Mouse (Mus musculus): ENCODE measurements around the gene Lims1.
"Not testable (repeated sequence)": the region's sequence is repeated elsewhere in the genome, so short reads cannot be mapped to it uniquely, and the experiment has no call there.

The Lims1 gene

GRCm38 (mm10) chr10:58323028-58323991 lies at the start of gene Lims1:
TSS of gene Lims1 (plus strand) at chr10:58323466.
- DNase-seq (ENCODE audit: low spot score in 2 of 2), result peak; percentile 82 to 93

- DNase-seq (ENCODE audit: low spot score in 2 of 2), result no peak
Observed at GRCm38 (mm10) chr10:58282238-58282637, 41.0 kb upstream of the Lims1 start.

DNA sequence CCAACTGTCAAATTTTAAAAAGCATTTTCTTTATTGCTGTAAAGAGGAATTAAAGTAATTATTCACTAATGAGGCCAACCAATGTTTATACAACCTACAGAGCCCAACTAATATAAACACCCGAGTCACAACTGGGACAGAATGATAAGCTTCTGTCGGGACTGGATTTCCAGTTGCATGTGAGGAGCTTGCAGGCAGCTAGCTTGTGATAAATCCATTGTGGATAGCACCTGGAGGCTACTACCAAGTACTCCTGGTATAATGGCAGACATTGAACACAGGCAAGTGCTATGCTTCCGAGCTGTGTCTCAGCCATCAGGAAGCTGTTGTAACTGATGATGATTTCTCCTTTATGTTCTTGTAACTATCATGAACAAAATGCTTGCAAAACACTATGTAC lies 32.5 kb upstream of the Lims1 start:
- DNase-seq (ENCODE audit: low spot score in 2 of 2), result no peak

DNA sequence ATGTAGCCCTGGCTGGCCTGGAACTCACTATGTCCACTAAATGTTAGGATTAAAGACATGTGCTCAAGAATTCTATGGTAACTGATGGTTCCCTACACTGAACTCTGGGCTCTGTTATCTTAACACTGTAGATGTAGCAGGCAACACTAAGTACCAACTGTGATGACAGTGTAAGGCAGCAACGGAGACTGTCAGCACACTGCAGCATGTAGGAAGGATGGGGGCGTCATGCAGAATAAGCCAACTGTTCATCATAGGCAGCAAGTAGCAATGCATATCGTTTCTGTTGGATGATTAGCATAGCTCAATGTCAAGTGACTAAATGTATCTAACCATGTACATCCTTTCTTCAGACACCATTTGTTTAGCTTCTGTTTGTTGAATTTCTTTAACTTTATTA lies 29.0 kb upstream of the Lims1 start:
- peak in 1 of 2 experiments; percentile 12 for DNase-seq (ENCODE audit: low spot score in 2 of 2)

DNA sequence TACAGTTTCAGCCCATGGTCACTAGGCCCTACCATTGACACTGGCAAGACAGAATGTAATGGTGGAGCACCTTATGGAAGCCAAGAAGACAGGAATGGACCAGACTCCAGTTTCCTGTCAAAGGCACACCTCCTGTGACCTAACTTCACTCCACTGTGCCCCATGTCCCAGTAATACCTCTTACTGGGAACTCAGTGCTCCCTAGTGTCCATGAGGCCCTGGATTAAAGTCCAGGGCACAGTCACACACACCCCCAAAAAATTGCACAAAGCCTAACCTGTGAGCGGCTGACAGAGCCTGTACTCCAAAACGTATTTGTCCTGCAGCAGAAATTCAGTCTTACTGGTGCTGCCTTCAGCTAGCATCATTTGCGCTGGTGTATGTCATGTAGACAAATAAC lies 27.7 kb upstream of the Lims1 start:
- DNase-seq (ENCODE audit: low spot score in 2 of 2), result no peak

- no peak for DNase-seq (ENCODE audit: low spot score in 2 of 2)
Observed at GRCm38 (mm10) chr10:58304996-58305395, 18.3 kb upstream of the Lims1 start.

- DNase-seq (ENCODE audit: low spot score in 2 of 2), result no peak
Observed at GRCm38 (mm10) chr10:58306897-58307296, 16.4 kb upstream of the Lims1 start.

DNA sequence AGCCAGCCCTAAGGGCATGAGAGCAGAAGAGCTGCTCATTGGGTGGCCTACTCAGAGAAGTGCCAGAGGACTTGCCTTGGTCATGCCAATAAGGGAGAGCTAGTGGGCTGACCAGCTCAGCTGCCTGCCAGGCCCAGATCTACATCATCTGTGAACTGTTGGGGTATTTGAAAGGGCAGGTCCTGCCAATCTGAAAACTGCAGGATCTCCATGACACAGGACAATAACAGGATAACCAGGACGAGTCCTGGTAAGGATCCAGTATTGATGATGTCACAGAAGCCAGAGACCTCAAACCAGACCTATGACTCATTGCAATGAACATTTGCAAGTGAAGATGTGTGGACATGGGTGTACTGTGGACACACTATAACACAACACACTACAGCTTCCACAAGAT lies 12.5 kb upstream of the Lims1 start:
- DNase-seq (ENCODE audit: low spot score in 2 of 2), result no peak

DNA sequence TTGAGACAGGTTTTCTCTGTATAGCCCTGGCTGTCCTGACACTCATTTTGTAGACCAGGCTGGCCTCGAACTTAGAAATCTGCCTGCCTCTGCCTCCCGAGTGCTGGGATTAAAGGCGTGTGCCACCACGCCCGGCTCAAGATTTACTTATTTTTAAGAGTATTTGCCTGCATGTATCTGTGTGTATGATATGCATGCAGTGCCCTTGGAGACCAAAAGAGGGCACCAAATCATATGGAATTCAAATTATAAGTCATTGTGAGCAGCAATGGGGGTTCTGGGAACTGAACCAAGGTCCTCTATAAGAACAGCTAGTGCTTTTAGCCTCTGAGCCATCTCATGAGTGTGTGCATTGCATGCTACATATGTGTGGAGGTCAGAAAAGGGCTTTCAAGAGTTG lies 10.4 kb upstream of the Lims1 start:
- DNase-seq (ENCODE audit: low spot score in 2 of 2), result no peak

- DNase-seq (ENCODE audit: low spot score in 2 of 2), result no peak
Observed at GRCm38 (mm10) chr10:58320881-58321280, 2.4 kb upstream of the Lims1 start.

DNA sequence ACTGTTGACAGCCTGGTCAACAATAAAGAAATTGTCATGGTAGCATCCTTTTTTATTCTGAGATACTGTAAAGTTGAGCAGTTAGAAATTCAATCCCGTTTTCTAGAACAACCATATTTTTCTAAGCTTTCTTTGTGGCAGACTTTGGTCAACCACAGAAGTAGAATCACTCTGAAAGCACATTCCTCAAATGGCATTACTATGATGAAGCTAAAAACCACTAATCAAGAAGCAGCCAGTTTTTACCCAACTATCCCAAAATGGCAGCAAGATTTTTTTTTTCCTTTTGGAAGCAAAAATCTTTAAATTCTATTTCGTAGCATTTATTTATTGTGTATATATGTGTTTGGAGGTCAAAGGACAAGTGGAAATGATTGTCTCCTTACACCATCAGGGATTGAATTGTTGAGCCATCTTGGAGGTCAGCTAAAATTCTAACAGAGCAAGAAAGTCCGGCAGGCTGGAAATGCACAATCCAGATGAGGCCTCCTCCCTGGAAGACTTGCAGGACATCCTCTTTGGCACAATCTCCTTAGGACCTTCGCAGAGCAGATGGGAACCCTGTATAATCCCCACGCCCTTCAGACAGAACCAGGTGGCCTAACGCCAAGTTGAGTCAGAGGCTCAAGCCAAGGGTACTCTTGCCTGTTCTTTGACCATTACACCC lies 772 bp upstream of the Lims1 start:
- no peak for DNase-seq (ENCODE audit: low spot score in 2 of 2)

- no peak for DNase-seq (ENCODE audit: low spot score in 2 of 2)
Observed at GRCm38 (mm10) chr10:58326271-58326670, 3.0 kb downstream of the Lims1 start.

GRCm38 (mm10) chr10:58327836-58328235 lies 4.6 kb downstream of the Lims1 start:
- DNase-seq (ENCODE audit: low spot score in 2 of 2), result not testable (repeated sequence)

- DNase-seq (ENCODE audit: low spot score in 2 of 2), result no peak
Observed at GRCm38 (mm10) chr10:58328517-58329108, 5.3 kb downstream of the Lims1 start.

DNA sequence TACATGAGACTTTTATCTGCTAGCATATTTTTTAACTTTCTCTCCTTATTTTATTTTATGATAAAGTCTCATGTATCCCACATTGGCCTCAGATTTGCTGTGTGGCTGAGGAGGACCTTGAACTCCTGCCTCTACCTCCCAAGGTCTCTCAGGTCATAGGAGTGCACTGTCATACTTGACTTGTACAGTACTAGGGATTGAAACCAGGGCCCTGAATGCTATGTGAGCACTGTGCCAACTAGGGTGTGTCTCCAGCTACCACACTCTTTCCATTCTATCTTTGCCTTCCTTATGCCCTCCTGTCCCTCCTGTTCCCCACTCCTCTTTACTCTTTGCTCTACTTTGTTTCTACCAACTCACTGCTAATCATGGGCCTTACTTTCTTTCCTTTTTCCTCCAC lies 7.4 kb downstream of the Lims1 start:
- no peak for DNase-seq (ENCODE audit: low spot score in 2 of 2)

DNA sequence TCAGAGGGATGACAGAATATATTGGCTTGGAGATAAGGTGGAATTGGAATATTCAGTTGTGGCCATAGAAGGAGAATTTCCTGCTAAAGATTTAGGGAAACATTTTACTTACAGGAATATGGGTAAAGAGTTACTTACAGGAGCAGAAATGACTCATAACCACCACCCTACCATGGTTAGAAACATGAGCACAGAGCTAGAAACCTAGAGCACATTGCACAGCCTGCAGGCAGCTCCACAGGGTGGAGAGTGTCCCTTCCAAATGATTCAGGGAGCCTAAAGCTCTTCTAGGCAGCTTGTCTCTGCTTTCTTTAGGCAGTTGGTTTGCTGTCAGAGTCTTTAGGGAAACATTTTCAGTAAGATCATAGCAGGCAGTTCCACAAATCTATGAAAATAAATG lies 8.5 kb downstream of the Lims1 start:
- DNase-seq (ENCODE audit: low spot score in 2 of 2), result no peak

- DNase-seq (ENCODE audit: low spot score in 2 of 2), result no peak
Observed at GRCm38 (mm10) chr10:58333414-58333813, 10.1 kb downstream of the Lims1 start.

DNA sequence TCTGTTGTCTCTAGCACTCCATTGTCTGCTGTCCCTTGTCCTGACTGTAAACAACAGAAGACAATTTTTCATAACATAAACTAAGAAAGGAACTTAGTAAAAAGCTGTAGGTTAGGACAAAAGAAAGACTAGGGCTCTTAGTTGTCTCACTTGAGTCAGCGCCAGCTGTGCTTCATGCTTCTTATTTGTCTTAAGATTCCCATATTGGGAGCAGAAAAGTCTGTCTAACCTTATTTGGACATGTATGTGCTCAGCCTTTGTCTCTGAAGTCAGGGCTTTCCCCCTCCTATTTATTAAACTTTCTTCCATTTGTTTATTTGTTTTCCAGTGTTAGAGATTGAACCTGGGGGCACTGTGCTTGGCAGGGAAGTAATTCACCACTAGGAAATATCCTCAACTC lies 12.9 kb downstream of the Lims1 start:
- DNase-seq (ENCODE audit: low spot score in 2 of 2), result no peak

DNA sequence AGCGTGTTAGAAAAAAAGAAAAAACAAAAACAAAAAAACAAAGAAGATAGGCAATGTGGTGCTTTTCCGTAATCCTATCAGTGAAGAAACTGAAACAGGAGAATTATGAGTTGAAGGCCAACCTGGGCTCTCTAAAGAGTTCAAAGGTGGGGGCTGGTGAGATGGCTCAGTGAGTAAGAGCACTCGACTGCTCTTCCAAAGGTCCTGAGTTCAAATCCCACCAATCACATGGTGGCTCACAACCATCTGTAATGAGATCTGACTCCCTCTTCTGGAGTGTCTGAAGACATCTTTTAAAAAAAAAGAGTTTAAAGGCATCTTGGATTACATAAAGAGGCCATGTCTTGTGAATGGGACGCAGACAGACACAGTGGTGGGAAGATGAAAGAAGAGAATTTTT lies 13.8 kb downstream of the Lims1 start:
- not testable (repeated sequence) for DNase-seq (ENCODE audit: low spot score in 2 of 2)

DNA sequence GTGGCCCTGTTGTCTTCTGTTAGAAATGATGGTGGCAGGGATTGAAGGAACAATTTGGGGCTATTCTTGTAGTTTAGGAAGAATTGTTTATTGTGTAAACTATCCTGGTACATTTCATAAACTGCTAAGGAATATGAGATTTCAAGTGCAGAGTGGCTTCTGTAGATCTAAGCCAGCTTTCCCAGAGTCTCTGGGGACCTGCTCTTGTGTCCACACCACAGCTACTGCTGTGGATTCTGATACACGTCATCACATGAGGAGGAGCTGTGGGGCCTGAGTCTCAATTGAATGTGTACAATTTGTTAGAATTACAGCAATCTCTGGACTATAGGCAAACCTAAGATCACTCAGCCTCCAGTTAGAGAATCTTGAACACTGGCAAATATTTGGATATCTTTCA lies 15.3 kb downstream of the Lims1 start:
- DNase-seq (ENCODE audit: low spot score in 2 of 2), result no peak

DNA sequence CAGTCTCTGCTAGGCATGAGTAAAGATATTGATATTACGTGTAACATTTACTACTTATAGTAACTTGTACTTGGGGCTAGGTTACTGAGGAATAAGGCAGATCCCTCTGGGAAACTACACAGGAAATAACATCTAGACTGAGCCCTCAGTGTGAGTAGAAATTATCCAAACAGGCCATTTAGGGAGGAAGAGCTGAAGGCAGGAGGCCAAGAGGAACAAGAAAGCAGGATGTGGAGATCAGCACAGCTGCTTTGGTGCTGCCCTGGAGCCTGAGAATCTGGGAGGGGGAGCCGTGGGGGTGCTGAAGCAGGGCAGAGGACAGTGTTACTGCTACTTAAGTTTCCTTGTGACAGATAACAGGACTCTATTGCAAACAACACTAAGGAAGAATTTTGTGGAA lies 18.4 kb downstream of the Lims1 start:
- no peak for DNase-seq (ENCODE audit: low spot score in 2 of 2)

DNA sequence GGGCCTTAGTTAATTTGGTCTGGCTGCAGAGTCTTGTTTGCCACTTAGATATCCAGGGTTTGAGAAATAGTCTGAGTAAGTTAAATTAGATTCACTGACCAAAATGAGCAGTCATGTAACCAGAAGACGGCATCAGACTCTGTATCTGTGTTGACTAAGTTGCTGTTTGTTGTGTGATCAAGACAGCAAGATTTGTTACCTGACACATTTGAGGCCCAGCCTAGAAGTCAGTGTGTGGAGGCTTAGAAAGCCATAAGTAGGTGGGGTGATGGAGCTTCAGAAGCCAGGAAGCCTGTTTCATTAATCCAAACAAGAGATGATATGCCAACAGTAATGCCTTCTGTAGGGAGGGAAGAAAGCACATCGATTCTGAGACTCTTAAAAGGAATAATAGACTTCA lies 18.9 kb downstream of the Lims1 start:
- DNase-seq (ENCODE audit: low spot score in 2 of 2), result no peak

GRCm38 (mm10) chr10:58343552-58343951 lies 20.3 kb downstream of the Lims1 start:
- no peak for DNase-seq (ENCODE audit: low spot score in 2 of 2)
